Mouse (Mus musculus): ENCODE results near the gene Rnaseh2a. TPM values are rescaled to one million over a fixed set of nuclear protein-coding genes. Genes with fewer than 3 reads are reported as not detected.

The Rnaseh2a gene
- 27.4 and 30.4 TPM in 2 replicates for polyA plus RNA-seq (2012; rRNA removed)

DNA sequence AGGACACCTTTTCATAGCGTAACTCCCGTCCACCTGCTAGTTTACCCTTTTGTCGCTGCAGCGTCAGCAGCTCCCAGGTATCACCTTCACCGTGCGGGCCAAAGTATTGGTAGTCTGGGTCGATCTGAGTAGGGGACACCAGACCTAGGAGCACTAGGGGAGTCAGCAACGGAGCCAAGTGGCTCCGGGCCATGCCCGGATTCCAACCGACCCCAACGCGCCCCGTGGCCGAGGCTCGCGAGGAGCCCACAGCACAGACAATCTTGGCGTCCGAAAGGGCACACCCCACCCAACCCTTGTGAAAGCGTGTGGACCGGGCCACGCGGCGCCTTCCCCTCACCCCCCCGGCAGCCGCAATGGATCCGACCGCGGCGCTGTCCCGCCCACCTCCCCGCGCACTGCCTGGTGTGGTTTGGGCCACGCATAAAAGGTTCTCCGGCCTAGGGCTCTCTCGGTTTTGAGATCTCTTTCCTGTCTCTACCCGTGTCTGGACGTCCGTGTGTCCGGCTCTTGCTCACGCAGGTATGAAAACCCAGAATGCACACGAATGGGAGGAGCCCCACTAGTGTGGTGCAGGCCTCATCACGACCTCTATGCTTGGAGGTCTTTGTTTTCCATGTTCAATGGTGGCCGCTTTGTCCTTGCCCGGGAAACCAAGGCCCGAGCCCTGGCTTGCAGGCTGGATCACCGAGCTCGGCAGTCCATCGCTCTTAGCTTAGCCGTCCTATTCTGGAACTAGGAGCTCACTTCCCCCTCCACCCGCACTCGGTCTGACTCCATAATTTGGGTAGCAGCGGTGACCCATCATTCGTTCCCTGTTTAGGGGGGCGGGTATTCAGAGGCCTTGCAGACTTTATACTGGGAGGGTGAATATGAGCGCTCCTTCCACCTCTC lies at the start of gene Rnaseh2a, which contains the start of the genes Gm49661 and Prdx2:
TSS of gene Rnaseh2a (minus strand) at position 527 of the 894 bp plus-strand sequence.
TSS of gene Gm49661 (minus strand) at position 193 of the 894 bp plus-strand sequence.
TSS of gene Prdx2 (plus strand) at position 347 of the 894 bp plus-strand sequence.
- TF ChIP-seq CTCF (IDR thresholded peaks at IDR 0.05; ENCODE audit: insufficient read depth, low read length) (no peak), POLR2A (IDR thresholded peaks at IDR 0.05; ENCODE audit: borderline replicate concordance, extremely low read depth, low read depth, low read length) (peak; percentile 83; the same call in 1 of the 2 replicates)
- Histone ChIP-seq H3K4me1 (ENCODE audit: control insufficient read depth, insufficient read depth, low read length) (peaks cover 9% of the 10 kb centered on the region), H3K4me3 (replicated peaks; ENCODE audit: extremely low read depth, low read depth, low read length) (peak within 1 kb of the TSS; percentile 90)
- under 1% methylated on average over 56 of the region's 56 CpGs for WGBS
- peak; percentile 70 for DNase-seq

DNA sequence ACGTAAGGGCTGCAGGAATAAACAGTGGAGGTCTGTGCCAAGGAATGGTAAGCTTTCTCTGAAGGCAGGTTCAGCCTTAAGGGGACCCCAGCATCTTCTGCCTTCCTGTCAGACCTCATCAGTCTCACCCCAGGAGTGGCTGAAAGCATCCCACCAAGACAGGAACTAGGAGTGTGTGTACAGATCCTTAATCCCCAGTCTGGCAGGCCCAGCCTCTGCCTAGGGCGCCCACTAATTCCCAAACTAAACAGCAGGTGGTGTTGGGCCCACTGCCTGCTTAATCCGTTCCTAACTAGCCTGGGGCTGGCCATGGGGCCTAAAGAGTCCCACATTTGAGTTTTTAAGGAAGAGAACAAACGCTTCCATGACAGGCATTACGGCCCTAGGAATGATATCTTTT lies 47.6 kb upstream of the Rnaseh2a start:
- DNase-seq = no peak
- H3K4me3 ChIP-seq (replicated peaks; ENCODE audit: extremely low read depth, low read depth, low read length) = no peak overlapping the region
- WGBS = 48% methylated on average over 5 of the region's 5 CpGs
- H3K4me1 ChIP-seq (ENCODE audit: control insufficient read depth, insufficient read depth, low read length) = no peaks in the 10 kb centered on the region
- TF ChIP-seq CTCF (IDR thresholded peaks at IDR 0.05; ENCODE audit: insufficient read depth, low read length) (no peak), POLR2A (IDR thresholded peaks at IDR 0.05; ENCODE audit: borderline replicate concordance, extremely low read depth, low read depth, low read length) (no peak)

DNA sequence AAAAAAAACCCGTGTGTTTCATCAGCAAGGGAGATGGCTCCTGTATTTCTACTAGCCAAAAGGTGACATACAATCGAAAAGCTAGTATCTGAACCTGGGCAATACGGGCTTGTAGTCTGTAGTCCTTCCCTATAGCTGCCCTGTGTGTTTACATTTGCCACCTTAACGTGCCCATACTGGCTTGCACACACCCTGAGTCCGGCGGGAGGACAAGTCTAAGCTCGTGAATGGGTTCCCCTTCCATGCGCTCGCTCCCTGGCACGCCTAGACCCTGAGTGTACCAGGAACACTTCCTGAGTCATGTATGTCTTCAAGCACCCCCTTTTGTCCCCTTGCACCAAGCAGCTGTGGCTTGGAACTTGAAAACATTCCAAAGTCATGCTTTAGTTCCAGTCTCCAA lies 47.2 kb upstream of the Rnaseh2a start:
- WGBS = 60% methylated on average over 10 of the region's 10 CpGs
- H3K4me3 ChIP-seq (replicated peaks; ENCODE audit: extremely low read depth, low read depth, low read length) = no peak overlapping the region

DNA sequence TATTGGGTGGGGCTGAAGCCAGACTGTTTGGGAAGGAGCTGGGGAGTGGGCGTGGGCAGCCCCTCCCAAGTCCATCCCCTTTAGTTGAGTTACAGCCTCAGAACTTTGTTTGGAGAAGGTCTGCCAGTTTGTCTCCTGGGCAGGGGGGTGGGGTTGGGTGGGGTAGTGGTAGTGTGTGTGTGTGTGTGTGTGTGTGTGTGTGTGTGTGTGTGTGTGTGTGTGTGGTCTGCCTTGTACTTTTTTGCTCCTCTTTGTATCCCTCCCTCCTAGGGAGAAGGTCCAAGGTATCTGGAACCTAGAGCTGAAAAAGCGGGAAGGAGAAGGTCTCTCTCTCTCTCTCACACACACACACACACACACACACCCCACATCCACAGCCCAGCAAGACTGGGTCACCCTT lies 44.9 kb upstream of the Rnaseh2a start, which contains the start of gene Best2:
TSS of gene Best2 (minus strand) at position 101 of the 400 bp plus-strand sequence.
- H3K4me3 ChIP-seq (replicated peaks; ENCODE audit: extremely low read depth, low read depth, low read length) = peak within 1 kb of the TSS; percentile 26
- no peak for DNase-seq
- no peaks in the 10 kb centered on the region for H3K4me1 ChIP-seq (ENCODE audit: control insufficient read depth, insufficient read depth, low read length)
- TF ChIP-seq POLR2A (IDR thresholded peaks at IDR 0.05; ENCODE audit: borderline replicate concordance, extremely low read depth, low read depth, low read length) = no peak
- no peak for TF ChIP-seq CTCF (IDR thresholded peaks at IDR 0.05; ENCODE audit: insufficient read depth, low read length)
- WGBS = 57% methylated on average over 2 of the region's 2 CpGs

More for the DNA sequence above, 47.2 kb upstream of the Rnaseh2a start:
- TF ChIP-seq POLR2A (IDR thresholded peaks at IDR 0.05; ENCODE audit: borderline replicate concordance, extremely low read depth, low read depth, low read length) (no peak), CTCF (IDR thresholded peaks at IDR 0.05; ENCODE audit: insufficient read depth, low read length) (no peak)
- H3K4me1 ChIP-seq (ENCODE audit: control insufficient read depth, insufficient read depth, low read length) = no peaks in the 10 kb centered on the region
- DNase-seq = no peak

DNA sequence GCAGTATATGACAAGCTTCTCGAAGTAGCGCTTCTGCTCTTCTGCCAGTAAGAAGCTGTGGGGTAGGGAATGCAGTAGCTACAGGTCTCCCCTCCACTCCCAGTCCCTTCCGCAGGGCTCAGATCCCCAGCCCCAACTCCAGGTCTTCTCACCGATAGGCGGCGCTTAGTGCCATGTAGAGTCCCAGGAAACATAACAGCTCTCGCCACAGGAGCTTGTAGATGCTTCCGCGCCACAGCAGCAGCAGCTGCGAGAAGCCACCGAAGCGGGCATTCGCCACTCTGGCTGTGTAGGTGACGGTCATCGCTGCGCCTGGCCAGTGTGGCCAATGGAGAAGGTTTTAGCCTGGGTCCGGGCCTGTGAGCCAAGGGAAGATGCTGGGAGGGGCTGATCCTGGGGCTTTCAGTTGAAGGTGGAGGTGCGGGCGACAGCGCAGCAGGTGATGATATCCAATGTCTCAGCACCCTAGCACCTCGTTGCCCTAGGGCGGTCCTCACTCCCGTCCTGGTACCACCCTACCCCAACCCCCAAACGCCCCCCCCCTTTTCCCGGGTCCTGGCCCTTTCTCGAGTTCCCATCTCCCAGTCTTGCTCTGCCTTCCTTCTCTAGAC lies 43.8 kb upstream of the Rnaseh2a start:
- DNase-seq = peak; percentile 71
- TF ChIP-seq POLR2A (IDR thresholded peaks at IDR 0.05; ENCODE audit: borderline replicate concordance, extremely low read depth, low read depth, low read length) (no peak), CTCF (IDR thresholded peaks at IDR 0.05; ENCODE audit: insufficient read depth, low read length) (peak; percentile 63)
- WGBS = 6% methylated on average over 26 of the region's 26 CpGs
- H3K4me1 ChIP-seq (ENCODE audit: control insufficient read depth, insufficient read depth, low read length) = no peaks in the 10 kb centered on the region
- H3K4me3 ChIP-seq (replicated peaks; ENCODE audit: extremely low read depth, low read depth, low read length) = peak overlapping the region; percentile 26

DNA sequence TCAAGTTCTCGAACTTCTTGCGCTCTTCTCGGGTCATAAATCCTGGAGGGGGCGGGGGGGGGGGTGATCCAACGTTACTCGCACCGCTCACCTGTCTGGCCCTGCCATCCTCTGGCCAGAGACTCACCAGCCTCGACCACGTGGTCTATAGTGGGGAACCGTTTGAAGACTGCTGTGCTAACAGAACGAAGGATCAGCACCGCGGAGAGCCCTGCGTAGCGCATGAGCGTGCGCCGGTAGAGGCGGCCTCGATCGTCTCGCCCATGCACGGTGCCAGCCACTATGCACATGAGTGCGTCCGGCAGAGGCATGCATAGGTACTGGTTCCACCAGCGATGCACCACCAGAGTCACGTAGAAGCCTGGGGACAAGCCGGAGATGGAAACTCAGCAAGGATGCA lies 41.7 kb upstream of the Rnaseh2a start:
- no peak for DNase-seq
- 11% methylated on average over 28 of the region's 28 CpGs for WGBS
- Histone ChIP-seq H3K4me3 (replicated peaks; ENCODE audit: extremely low read depth, low read depth, low read length) (no peak overlapping the region), H3K4me1 (ENCODE audit: control insufficient read depth, insufficient read depth, low read length) (no peaks in the 10 kb centered on the region)
- TF ChIP-seq CTCF (IDR thresholded peaks at IDR 0.05; ENCODE audit: insufficient read depth, low read length) (no peak), POLR2A (IDR thresholded peaks at IDR 0.05; ENCODE audit: borderline replicate concordance, extremely low read depth, low read depth, low read length) (no peak)

DNA sequence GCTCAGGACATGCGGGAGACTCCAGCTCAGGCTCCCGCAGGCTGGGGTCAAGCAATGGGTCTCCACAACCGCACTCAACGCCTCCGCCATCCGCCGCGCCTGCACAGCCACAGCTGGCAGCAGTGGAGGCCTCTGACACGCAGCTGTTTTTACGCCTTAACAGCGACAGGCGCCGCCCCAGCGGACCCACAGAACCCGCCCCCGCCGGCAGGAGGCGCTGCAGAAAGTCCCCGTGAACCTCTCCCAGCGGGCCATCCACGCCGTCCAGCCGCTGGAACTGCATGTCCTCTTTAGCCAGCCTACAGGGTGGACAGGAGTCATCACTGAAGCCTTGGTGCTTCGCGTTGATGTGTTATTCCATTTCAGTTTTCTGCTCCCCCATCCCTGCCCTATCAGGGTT lies 38.1 kb upstream of the Rnaseh2a start:
- no peaks in the 10 kb centered on the region for H3K4me1 ChIP-seq (ENCODE audit: control insufficient read depth, insufficient read depth, low read length)
- TF ChIP-seq CTCF (IDR thresholded peaks at IDR 0.05; ENCODE audit: insufficient read depth, low read length) = no peak
- no peak for TF ChIP-seq POLR2A (IDR thresholded peaks at IDR 0.05; ENCODE audit: borderline replicate concordance, extremely low read depth, low read depth, low read length)
- WGBS = 15% methylated on average over 25 of the region's 25 CpGs
- DNase-seq = peak; percentile 45
- H3K4me3 ChIP-seq (replicated peaks; ENCODE audit: extremely low read depth, low read depth, low read length) = no peak overlapping the region

DNA sequence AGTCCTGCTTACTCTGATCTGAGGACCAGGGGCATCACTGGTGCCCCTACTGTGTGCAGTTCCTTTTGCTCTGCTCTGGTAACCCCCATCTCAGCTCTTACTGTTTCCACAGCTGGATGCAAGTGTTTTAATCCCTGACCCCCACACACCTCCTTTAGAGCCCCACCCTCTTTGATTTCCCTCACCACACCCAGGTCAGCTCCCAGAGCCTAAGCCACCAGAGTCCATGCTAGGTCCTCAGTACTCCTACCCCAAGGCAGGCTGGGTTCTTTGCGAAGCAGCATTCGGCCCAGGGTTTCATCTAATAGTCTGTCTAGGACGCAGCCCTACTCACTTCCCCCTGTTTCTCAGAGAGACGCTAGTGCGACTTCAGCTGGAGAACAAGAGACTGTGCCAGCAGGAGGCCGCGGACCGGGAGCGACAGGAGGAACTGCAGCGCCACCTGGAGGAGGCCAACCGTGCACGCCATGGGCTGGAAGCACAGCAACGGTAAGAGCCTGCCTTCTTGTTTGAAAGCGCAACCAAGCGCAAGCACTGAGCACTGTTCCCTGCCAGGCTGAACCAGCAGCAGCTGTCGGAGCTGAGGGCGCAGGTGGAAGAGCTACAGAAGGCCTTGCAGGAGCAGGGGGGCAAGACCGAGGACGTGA lies 28.2 kb upstream of the Rnaseh2a start:
- peak; percentile 83 for TF ChIP-seq CTCF (IDR thresholded peaks at IDR 0.05; ENCODE audit: insufficient read depth, low read length)
- no peak for TF ChIP-seq POLR2A (IDR thresholded peaks at IDR 0.05; ENCODE audit: borderline replicate concordance, extremely low read depth, low read depth, low read length)

DNA sequence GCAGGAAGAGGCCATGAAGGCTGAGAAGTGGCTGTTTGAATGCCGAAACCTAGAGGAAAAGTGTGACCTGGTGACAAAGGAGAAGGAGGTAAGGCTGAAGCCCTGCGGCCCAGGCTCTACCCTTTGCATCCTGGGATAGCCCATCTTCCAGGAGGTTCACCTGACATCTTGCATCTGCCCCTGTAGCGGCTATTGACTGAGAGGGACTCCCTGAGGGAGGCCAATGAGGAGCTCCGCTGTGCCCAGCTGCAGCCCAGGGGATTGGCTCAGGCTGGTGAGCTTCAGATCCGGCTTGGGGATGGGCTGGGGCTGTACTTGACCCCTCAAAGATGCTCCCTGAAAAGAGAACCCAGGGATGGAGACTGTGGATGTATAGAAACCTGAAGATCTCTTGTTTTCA lies 27.4 kb upstream of the Rnaseh2a start:
- Histone ChIP-seq H3K4me3 (replicated peaks; ENCODE audit: extremely low read depth, low read depth, low read length) (no peak overlapping the region), H3K4me1 (ENCODE audit: control insufficient read depth, insufficient read depth, low read length) (peaks cover 2% of the 10 kb centered on the region; the same call in 1 of the 2 replicates)
- no peak for DNase-seq
- WGBS = 89% methylated on average over 5 of the region's 5 CpGs
- TF ChIP-seq CTCF (IDR thresholded peaks at IDR 0.05; ENCODE audit: insufficient read depth, low read length) (no peak), POLR2A (IDR thresholded peaks at IDR 0.05; ENCODE audit: borderline replicate concordance, extremely low read depth, low read depth, low read length) (no peak)

More for the DNA sequence above, 28.2 kb upstream of the Rnaseh2a start:
- WGBS = 7% methylated on average over 19 of the region's 19 CpGs
- DNase-seq = peak; percentile 88
- no peak overlapping the region for H3K4me3 ChIP-seq (replicated peaks; ENCODE audit: extremely low read depth, low read depth, low read length)
- peaks cover 2% of the 10 kb centered on the region; the same call in 1 of the 2 replicates for H3K4me1 ChIP-seq (ENCODE audit: control insufficient read depth, insufficient read depth, low read length)

Data from lung, adult 2 months (tissue).